In genomic region chr5:106274617-106275016, GRCm38 (mm10) we compare ENCODE assay signal across 10 mouse cellular contexts.
DNase-seq lines count a peak whose midpoint lies in the region; ATAC-seq and TF ChIP-seq lines count a peak whose summit lies in the region.
"Had no signal": no experiment of that assay in that cellular context is flagged by ENCODE, and none has a peak within 500 bp of the region (broad histone marks: within the 10 kb centered on the region; RNA-seq: fewer than 3 reads in every experiment).

No protein-coding gene starts in this region.

- CTCF ChIA-PET in Patski (lab: Charles Lee), result no interaction called here

- H3K9ac ChIP-seq in kidney, postnatal 0 days (ENCODE audit: low read depth, low read length), result no peak overlapping the region
- H3K9ac ChIP-seq in kidney, embryonic 14.5 days (ENCODE audit: low read depth, low read length), result no peak overlapping the region
- H3K9ac ChIP-seq in midbrain, embryonic 12.5 days (replicated peaks), result no peak overlapping the region
- H3K9ac ChIP-seq: embryonic facial prominence, embryonic 13.5 days; limb, embryonic 12.5 days had no signal

- no peaks in the 10 kb centered on the region for H3K36me3 ChIP-seq in kidney, postnatal 0 days (ENCODE audit: insufficient read depth, low read length)
- H3K36me3 ChIP-seq in kidney, embryonic 14.5 days (ENCODE audit: control insufficient read depth, insufficient read depth, low read length), result no peaks in the 10 kb centered on the region
- no peaks in the 10 kb centered on the region for H3K36me3 ChIP-seq in midbrain, embryonic 12.5 days
- H3K36me3 ChIP-seq: embryonic facial prominence, embryonic 13.5 days; limb, embryonic 12.5 days had no signal

- no peak overlapping the region for H3K4me2 ChIP-seq in kidney, postnatal 0 days (ENCODE audit: low read length)
- H3K4me2 ChIP-seq in kidney, embryonic 14.5 days (replicated peaks; ENCODE audit: low read depth, low read length), result no peak overlapping the region
- peak overlapping the region; percentile 31 for H3K4me2 ChIP-seq in midbrain, embryonic 12.5 days (replicated peaks)
- H3K4me2 ChIP-seq: embryonic facial prominence, embryonic 13.5 days; limb, embryonic 12.5 days had no signal

- in situ Hi-C loops in Patski (cut with MboI; ENCODE audit: low pct_unique_long_range_greater_than_20kb), result no loop called here

- no peak overlapping the region for H3K27ac ChIP-seq in kidney, postnatal 0 days
- no peak overlapping the region for H3K27ac ChIP-seq in kidney, embryonic 14.5 days (ENCODE audit: low read depth, low read length)
- H3K27ac ChIP-seq in midbrain, embryonic 12.5 days (replicated peaks), result no peak overlapping the region
- H3K27ac ChIP-seq: embryonic facial prominence, embryonic 13.5 days; limb, embryonic 12.5 days had no signal

- 45% methylated on average over 10 of the region's 10 CpGs for WGBS in kidney, postnatal 0 days
- WGBS in kidney, embryonic 14.5 days, result 36% methylated on average over 10 of the region's 10 CpGs
- 26% methylated on average over 10 of the region's 10 CpGs for WGBS in midbrain, embryonic 12.5 days

- ATAC-seq in kidney, postnatal 0 days (replicated peaks; ENCODE audit: low FRiP score, low read depth), result no peak
- ATAC-seq in kidney, embryonic 14.5 days (ENCODE audit: low FRiP score, low TSS enrichment), result no peak
- ATAC-seq in Patski, result no peak
- ATAC-seq in midbrain, embryonic 12.5 days (ENCODE audit: low FRiP score, low read depth), result no peak

- H3K4me1 ChIP-seq in kidney, postnatal 0 days (replicated peaks; ENCODE audit: insufficient read depth, low read length), result no peaks in the 10 kb centered on the region
- H3K4me1 ChIP-seq in kidney, embryonic 14.5 days (ENCODE audit: control insufficient read depth, insufficient read depth, low read length), result no peaks in the 10 kb centered on the region
- H3K4me1 ChIP-seq in midbrain, embryonic 12.5 days, result no peaks in the 10 kb centered on the region
- H3K4me1 ChIP-seq: embryonic facial prominence, embryonic 13.5 days; limb, embryonic 12.5 days had no signal

- no peak overlapping the region for H3K4me3 ChIP-seq in kidney, postnatal 0 days (replicated peaks; ENCODE audit: low read depth, low read length)
- H3K4me3 ChIP-seq in kidney, embryonic 14.5 days (ENCODE audit: low read length), result no peak overlapping the region
- H3K4me3 ChIP-seq in midbrain, embryonic 12.5 days, result no peak overlapping the region; the same call in 1 of the 2 replicates
- H3K4me3 ChIP-seq: embryonic facial prominence, embryonic 13.5 days; limb, embryonic 12.5 days had no signal

- H3K9me3 ChIP-seq in kidney, postnatal 0 days (replicated peaks; ENCODE audit: low read length), result no peaks in the 10 kb centered on the region
- H3K9me3 ChIP-seq in kidney, embryonic 14.5 days (ENCODE audit: control insufficient read depth, low read length), result 0 out of 2 replicates have a peak, but pooled peaks cover under 1% of the 10 kb centered on the region
- H3K9me3 ChIP-seq in midbrain, embryonic 12.5 days, result 0 out of 2 replicates have a peak, but pooled peaks cover under 1% of the 10 kb centered on the region
- H3K9me3 ChIP-seq: embryonic facial prominence, embryonic 13.5 days had no signal

- peak; percentile 9 for DNase-seq in kidney, postnatal 0 days (ENCODE audit: low spot score)
- DNase-seq in Patski (ENCODE audit: low read depth, low spot score), result no peak
- peak; percentile 21 to 24 for DNase-seq in cerebellum, postnatal 36 days
- DNase-seq in ovary, postnatal 10 days (ENCODE audit: low spot score), result no peak
- no peak for DNase-seq in urinary bladder, postnatal 4 days (ENCODE audit: low spot score in 2 of 2)
- DNase-seq in natural killer cell, adult 2 months (ENCODE audit: low spot score in 2 of 2), result no peak

- H3K27me3 ChIP-seq in kidney, postnatal 0 days (ENCODE audit: insufficient read depth, low read length), result no peaks in the 10 kb centered on the region
- H3K27me3 ChIP-seq in kidney, embryonic 14.5 days (ENCODE audit: control insufficient read depth, insufficient read depth, low read length), result no peaks in the 10 kb centered on the region
- peaks cover 10% of the 10 kb centered on the region for H3K27me3 ChIP-seq in Patski
- H3K27me3 ChIP-seq in midbrain, embryonic 12.5 days, result no peaks in the 10 kb centered on the region; the same call in 1 of the 2 replicates
- H3K27me3 ChIP-seq: embryonic facial prominence, embryonic 13.5 days; limb, embryonic 12.5 days had no signal

- POLR2A ChIA-PET in Patski (lab: Charles Lee), result no interaction called here

- peak; percentile 67 for TF ChIP-seq CTCF in kidney, postnatal 0 days (IDR thresholded peaks at IDR 0.05; ENCODE audit: low read depth)
- peak; percentile 62 for TF ChIP-seq CTCF in Patski (IDR thresholded peaks at IDR 0.05)

Comparison
In these comparisons a context has a peak if more than half of its experiments do, and no peak if none do; other contexts are left out.
1. DNase-seq: peak in kidney, postnatal 0 days (single experiment) and cerebellum, postnatal 36 days (2 of 2); none in Patski (single experiment), ovary, postnatal 10 days (single experiment), urinary bladder, postnatal 4 days (0 of 2) and natural killer cell, adult 2 months (0 of 2).